Mouse (Mus musculus) olfactory bulb, adult 2 months (tissue): Measurements from ENCODE around the gene Fancd2os.

Experiments
- CTCF ChIP-seq: fragments of 200-500 bp; IDR thresholded peaks from 2 replicates; pipeline ENCODE4 v1.5.1; 2012; ENCODE audit warnings: low read depth, mild to moderate bottlenecking, low read length, moderate library complexity; ENCODE audit not compliant: insufficient read depth
- POLR2A ChIP-seq: fragments of 200-500 bp; IDR thresholded peaks from 2 replicates; pipeline ENCODE4 v1.6.1; 2012; ENCODE audit warnings: mild to moderate bottlenecking, low read depth, low read length, moderate library complexity; ENCODE audit not compliant: insufficient read depth

DNA sequence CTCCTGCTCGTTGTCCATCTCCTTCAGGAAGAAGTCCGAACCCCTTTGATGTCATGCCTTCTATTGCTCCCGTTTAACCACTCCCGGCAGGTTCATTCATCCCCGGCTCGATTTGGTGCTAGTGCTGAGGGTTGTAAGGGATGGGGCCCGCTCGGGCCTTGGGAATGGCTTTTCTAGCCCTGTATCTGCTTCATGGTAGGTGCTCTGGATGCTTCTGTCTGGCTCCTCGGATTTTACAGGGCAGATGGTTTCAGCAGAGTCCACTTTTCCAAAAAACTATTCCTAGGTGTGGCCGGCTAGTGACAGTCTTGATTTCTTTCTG lies 4.7 kb upstream of the Fancd2os start:
- TF ChIP-seq CTCF (no peak; the same call in 1 of the 2 replicates), POLR2A (no peak)
